Mouse (Mus musculus): ENCODE results near the gene Qsox1. TPM values are rescaled to one million over a fixed set of nuclear protein-coding genes. Genes with fewer than 3 reads are reported as not detected.

Gene Qsox1
- 11.8 TPM for polyA plus RNA-seq (2015; fragmentation: Illumina TruSeq; extraction: RNeasy Lipid Tissue Mini Kit (QIAGEN cat#74804); ENCODE audit: insufficient read depth, low replicate concordance)

GRCm38 (mm10) chr1:155812581-155813499 lies at the start of gene Qsox1:
Gene Qsox1 (minus strand): TSS chr1:155812889.

GRCm38 (mm10) chr1:155751484-155752255 lies 61.0 kb downstream of the Qsox1 start, which contains the start of gene Lhx4:
Gene Lhx4 (minus strand): TSS chr1:155751684.

Other genes with a start within 250 kb of the Qsox1 start
- gene Lhx4, start 61.2 kb downstream of the Qsox1 start, polyA plus RNA-seq (2015; fragmentation: Illumina TruSeq; extraction: RNeasy Lipid Tissue Mini Kit (QIAGEN cat#74804); ENCODE audit: insufficient read depth, low replicate concordance): not detected
- 41.5 TPM for gene Cep350, start 160.4 kb upstream of the Qsox1 start, polyA plus RNA-seq (2015; fragmentation: Illumina TruSeq; extraction: RNeasy Lipid Tissue Mini Kit (QIAGEN cat#74804); ENCODE audit: insufficient read depth, low replicate concordance)
- 100 TPM for gene Tor1aip2, start 222.5 kb upstream of the Qsox1 start, polyA plus RNA-seq (2015; fragmentation: Illumina TruSeq; extraction: RNeasy Lipid Tissue Mini Kit (QIAGEN cat#74804); ENCODE audit: insufficient read depth, low replicate concordance)
- 155 TPM for gene Tor1aip1, start 223.6 kb upstream of the Qsox1 start, polyA plus RNA-seq (2015; fragmentation: Illumina TruSeq; extraction: RNeasy Lipid Tissue Mini Kit (QIAGEN cat#74804); ENCODE audit: insufficient read depth, low replicate concordance)